Mouse (Mus musculus): ENCODE data around the gene Yes1. TPM values are rescaled to one million over a fixed set of nuclear protein-coding genes. Genes with fewer than 3 reads are reported as not detected.

The Yes1 gene
- polyA plus RNA-seq (2015; fragmentation: Illumina TruSeq; extraction: RNeasy Lipid Tissue Mini Kit (QIAGEN cat#74804); ENCODE audit: insufficient read depth, low read depth, low replicate concordance): 4.1 TPM

DNA sequence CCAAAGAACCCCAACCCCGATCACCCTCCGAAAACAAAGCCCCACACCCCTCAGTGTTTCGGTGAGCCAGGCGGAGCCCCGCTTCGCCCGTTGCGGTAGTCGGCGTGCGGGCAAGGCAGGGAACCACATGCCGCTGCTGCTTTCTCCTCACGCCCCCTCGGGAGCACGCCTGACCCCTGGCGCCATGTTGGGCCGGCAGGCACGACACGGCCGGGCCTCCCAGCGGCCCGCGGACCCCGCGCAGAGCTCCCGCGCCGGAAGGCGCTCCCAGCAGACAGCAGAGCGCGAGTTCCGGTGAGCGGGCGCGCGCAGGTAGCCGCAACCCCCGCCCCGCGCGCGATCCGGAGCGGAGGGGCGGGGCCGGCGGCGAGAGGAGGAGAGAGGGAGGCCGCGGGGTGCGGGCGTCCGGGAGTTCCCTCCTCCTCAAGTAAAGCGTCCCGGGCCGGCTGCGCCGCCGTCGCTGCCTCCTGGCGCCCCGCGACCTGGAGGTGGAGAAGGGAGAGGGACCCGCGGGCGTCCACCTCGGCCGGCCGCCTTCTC lies at the start of gene Yes1:
Gene Yes1, plus strand, starts transcription at position 371 of the 540 bp plus-strand sequence.

Other genes with a start within 250 kb of the Yes1 start
- gene Ppp1cb, start 152.3 kb upstream of the Yes1 start, polyA plus RNA-seq (2015; fragmentation: Illumina TruSeq; extraction: RNeasy Lipid Tissue Mini Kit (QIAGEN cat#74804); ENCODE audit: insufficient read depth, low read depth, low replicate concordance): 17.7 TPM
- 11.2 TPM for gene Pisd, start 174.5 kb downstream of the Yes1 start, polyA plus RNA-seq (2015; fragmentation: Illumina TruSeq; extraction: RNeasy Lipid Tissue Mini Kit (QIAGEN cat#74804); ENCODE audit: insufficient read depth, low read depth, low replicate concordance)
- not detected for gene Gm20671, start 215.9 kb downstream of the Yes1 start, polyA plus RNA-seq (2015; fragmentation: Illumina TruSeq; extraction: RNeasy Lipid Tissue Mini Kit (QIAGEN cat#74804); ENCODE audit: insufficient read depth, low read depth, low replicate concordance)
- gene Prr14l, start 243.1 kb downstream of the Yes1 start, polyA plus RNA-seq (2015; fragmentation: Illumina TruSeq; extraction: RNeasy Lipid Tissue Mini Kit (QIAGEN cat#74804); ENCODE audit: insufficient read depth, low read depth, low replicate concordance): 2.3 TPM